In the genomic region with DNA sequence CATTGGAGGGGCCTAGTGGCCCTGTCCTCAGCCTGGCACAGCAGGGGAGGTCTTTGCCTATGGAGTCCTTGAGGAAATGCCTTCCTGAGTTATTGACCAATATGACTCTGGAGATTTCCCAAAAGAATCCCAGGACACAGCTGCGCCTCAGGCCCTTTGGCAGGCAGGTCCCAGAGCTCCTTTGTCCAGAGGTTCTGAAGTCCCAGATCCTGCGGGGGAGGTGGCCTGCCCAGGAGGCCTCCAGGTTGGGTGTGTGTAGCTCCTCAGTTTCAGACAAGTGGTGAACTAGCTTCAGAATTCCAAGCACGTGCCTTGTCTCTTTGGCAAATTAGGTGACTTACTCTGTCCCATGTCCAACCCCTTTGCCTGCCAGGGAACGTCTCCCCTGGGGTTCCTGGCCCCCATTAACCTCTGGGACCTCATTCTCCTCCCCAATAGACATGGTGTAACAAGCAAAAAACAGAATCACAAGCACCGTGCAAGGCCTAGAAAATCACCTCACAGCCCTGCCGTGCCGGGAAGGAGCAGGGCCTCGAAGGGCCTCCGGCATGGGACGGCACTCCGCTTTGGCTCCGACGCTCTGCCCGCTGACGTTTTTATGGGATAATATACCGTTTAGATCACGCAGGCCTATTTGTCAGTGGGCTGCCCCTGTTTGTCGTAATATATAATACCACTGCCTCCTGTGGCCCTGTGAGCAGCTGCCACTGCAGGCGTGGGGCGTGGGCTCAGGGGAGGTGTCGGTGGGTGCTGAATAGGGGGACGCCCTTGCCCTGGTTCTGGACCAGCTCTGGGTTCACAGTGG, we compare ENCODE assay signal across 8 mouse cellular contexts. TPM values are rescaled to one million over a fixed set of nuclear protein-coding genes. Genes with fewer than 3 reads are reported as not detected.
A peak's percentile ranks its signal among the peaks of the same experiment; 100 is the strongest.
DNase-seq lines count a peak whose midpoint lies in the region; ATAC-seq and TF ChIP-seq lines count a peak whose summit lies in the region.

No protein-coding gene starts in this region.

- no peak overlapping the region for H3K4me3 ChIP-seq in heart, adult 2 months
- no peak overlapping the region for H3K4me3 ChIP-seq in brown adipose tissue, adult 24 weeks (ENCODE audit: insufficient read depth, low read depth, low read length)
- no peak overlapping the region for H3K4me3 ChIP-seq in heart, embryonic 15.5 days
- 0 out of 2 replicates have a peak overlapping the region, but pooled peaks have one; percentile 7 for H3K4me3 ChIP-seq in midbrain, embryonic 11.5 days (ENCODE audit: low read depth, low read length)
- H3K4me3 ChIP-seq in thymus, adult 2 months (ENCODE audit: control insufficient read depth, insufficient read depth, low read length) = no peak overlapping the region

- peak overlapping the region; percentile 93 for H3K27ac ChIP-seq in heart, adult 2 months
- peak overlapping the region; percentile 67 for H3K27ac ChIP-seq in brown adipose tissue, adult 24 weeks (replicated peaks; ENCODE audit: low read depth, low read length)
- peak overlapping the region; percentile 87 for H3K27ac ChIP-seq in heart, embryonic 15.5 days
- H3K27ac ChIP-seq in midbrain, embryonic 11.5 days (ENCODE audit: low read depth, low read length) = peak overlapping the region; percentile 68
- no peak overlapping the region for H3K27ac ChIP-seq in thymus, adult 2 months (ENCODE audit: control insufficient read depth, insufficient read depth, low read length)

- no peaks in the 10 kb centered on the region for H3K9me3 ChIP-seq in heart, embryonic 15.5 days (replicated peaks)
- no peaks in the 10 kb centered on the region for H3K9me3 ChIP-seq in midbrain, embryonic 11.5 days (ENCODE audit: control insufficient read depth, low read length)

- no peak for DNase-seq in heart, adult 2 months
- no peak for DNase-seq in heart, adult 8-10 months (ENCODE audit: low spot score)
- no peak for DNase-seq in midbrain, embryonic 11.5 days (ENCODE audit: low spot score, missing footprints)
- no peak for DNase-seq in layer of hippocampus, postnatal 25 days (ENCODE audit: extremely low spot score in 1 of 2, low spot score in 1 of 2)
- DNase-seq in thymus, adult 2 months = no peak
- DNase-seq in thymus, postnatal 36 days = no peak

- intact Hi-C loops in heart, adult 2 months (cut with DNase I) = no loop called here

- peaks cover 2% of the 10 kb centered on the region; the same call in 1 of the 2 replicates for H3K79me2 ChIP-seq in heart, adult 2 months (replicated peaks; ENCODE audit: control insufficient read depth, insufficient read depth, low read length)

- peaks cover 26% of the 10 kb centered on the region for H3K4me1 ChIP-seq in heart, adult 2 months (ENCODE audit: control insufficient read depth, insufficient read depth, low read length)
- peaks cover 43% of the 10 kb centered on the region for H3K4me1 ChIP-seq in brown adipose tissue, adult 24 weeks (ENCODE audit: control insufficient read depth, insufficient read depth, insufficient read length, low read length)
- peaks cover 81% of the 10 kb centered on the region for H3K4me1 ChIP-seq in heart, embryonic 15.5 days (replicated peaks)
- peaks cover 66% of the 10 kb centered on the region for H3K4me1 ChIP-seq in midbrain, embryonic 11.5 days (ENCODE audit: control insufficient read depth, insufficient read depth, low read length)
- peaks cover 3% of the 10 kb centered on the region for H3K4me1 ChIP-seq in thymus, adult 2 months (replicated peaks; ENCODE audit: control insufficient read depth, insufficient read depth, low read length)

- H3K27me3 ChIP-seq in heart, adult 2 months (ENCODE audit: control insufficient read depth, insufficient read depth, low read length) = no peaks in the 10 kb centered on the region
- no peaks in the 10 kb centered on the region for H3K27me3 ChIP-seq in heart, embryonic 15.5 days
- no peaks in the 10 kb centered on the region for H3K27me3 ChIP-seq in midbrain, embryonic 11.5 days (ENCODE audit: control insufficient read depth, insufficient read depth, low read length)
- H3K27me3 ChIP-seq in thymus, adult 2 months (ENCODE audit: control insufficient read depth, insufficient read depth, low read length) = no peaks in the 10 kb centered on the region

- peak overlapping the region; percentile 85; the same call in 1 of the 2 replicates for H3K4me2 ChIP-seq in heart, embryonic 15.5 days
- peak overlapping the region; percentile 26 for H3K4me2 ChIP-seq in midbrain, embryonic 11.5 days

- peaks cover 7% of the 10 kb centered on the region; the same call in 1 of the 2 replicates for H3K36me3 ChIP-seq in heart, adult 2 months (ENCODE audit: control insufficient read depth, insufficient read depth, low read length)
- no peaks in the 10 kb centered on the region for H3K36me3 ChIP-seq in heart, embryonic 15.5 days
- H3K36me3 ChIP-seq in midbrain, embryonic 11.5 days (ENCODE audit: control insufficient read depth, insufficient read depth, low read length) = no peaks in the 10 kb centered on the region
- no peaks in the 10 kb centered on the region for H3K36me3 ChIP-seq in thymus, adult 2 months (ENCODE audit: control insufficient read depth, insufficient read depth, low read length)

- TF ChIP-seq EP300 in heart, adult 2 months (IDR thresholded peaks at IDR 0.05; ENCODE audit: insufficient read depth, low read depth, low read length) = 0 out of 2 replicates have a peak, but pooled peaks have one; percentile 50

- WGBS in heart, adult 2 months = 73% methylated on average over 22 of the region's 22 CpGs
- WGBS in heart, embryonic 15.5 days = 72% methylated on average over 22 of the region's 22 CpGs
- WGBS in midbrain, embryonic 11.5 days = 58% methylated on average over 22 of the region's 22 CpGs
- WGBS in thymus, adult 2 months = 96% methylated on average over 22 of the region's 22 CpGs

- TF ChIP-seq CTCF in heart, adult 2 months (IDR thresholded peaks at IDR 0.05) = no peak
- TF ChIP-seq CTCF in thymus, adult 2 months (IDR thresholded peaks at IDR 0.05; ENCODE audit: borderline replicate concordance, control insufficient read depth, extremely low read depth, insufficient read depth, low read length, poor library complexity) = no peak

- ATAC-seq in heart, embryonic 15.5 days (replicated peaks; ENCODE audit: insufficient number of reproducible peaks, insufficient read depth, low FRiP score, low read depth) = no peak
- no peak for ATAC-seq in midbrain, embryonic 11.5 days (ENCODE audit: low FRiP score)

- H3K9ac ChIP-seq in heart, adult 2 months (ENCODE audit: low read depth, low read length) = no peak overlapping the region
- H3K9ac ChIP-seq in heart, embryonic 15.5 days = 0 out of 2 replicates have a peak overlapping the region, but pooled peaks have one; percentile 8
- peak overlapping the region; percentile 100 for H3K9ac ChIP-seq in midbrain, embryonic 11.5 days (ENCODE audit: low read length)

- TF ChIP-seq POLR2A in heart, adult 2 months (IDR thresholded peaks at IDR 0.05; ENCODE audit: insufficient read depth, low read depth, low read length) = no peak
- TF ChIP-seq POLR2A in thymus, adult 2 months (IDR thresholded peaks at IDR 0.05; ENCODE audit: control insufficient read depth, extremely low read depth, insufficient read depth, low read length, poor library complexity) = no peak

RNA-seq across cellular contexts. Expression of a gene that starts 10.2 kb away (rescaled TPM):
- total RNA-seq in heart, adult 2 months (2021) = 1 to 10 TPM; 5.4 to 9.7 TPM
- polyA plus RNA-seq in heart, adult 2 months (2012; rRNA removed) = 5.9 and 6.4 TPM in 2 replicates
- total RNA-seq in heart, adult 8-10 months (2022) = 10 to 100 TPM in 2 of 4 experiments, 1 to 10 TPM in 2; 6.2 to 12.6 (median 9.3) TPM
- 5.7 and 5.9 TPM in 2 replicates for polyA plus RNA-seq in brown adipose tissue, adult 24 weeks (2012; ENCODE audit: insufficient read depth, insufficient read length, missing spikeins)
- 4.2 and 5.7 TPM in 2 replicates for polyA plus RNA-seq in heart, embryonic 15.5 days (2015; fragmentation: Nextera tagmentation; extraction: Ambion mirVana)
- polyA plus RNA-seq in midbrain, embryonic 11.5 days (2014; fragmentation: Nextera tagmentation; extraction: Ambion mirVana) = 17.6 and 20.6 TPM in 2 replicates
- total RNA-seq in layer of hippocampus, postnatal 25 days (2021) = 10 to 100 TPM; 17.7 to 22.6 TPM
- polyA plus RNA-seq in thymus, adult 2 months (2012; rRNA removed) = 11.0 and 15.1 TPM in 2 replicates
